Mouse (Mus musculus) ovary, adult 18-20 months (tissue): ENCODE data around the gene Pip4k2a.

Experiments used
- DNase-seq: peaks from one replicate; pipeline ENCODE4 v3.0.0; 2022; ENCODE audit warnings: low spot score, mixed read lengths

Pip4k2a gene

DNA sequence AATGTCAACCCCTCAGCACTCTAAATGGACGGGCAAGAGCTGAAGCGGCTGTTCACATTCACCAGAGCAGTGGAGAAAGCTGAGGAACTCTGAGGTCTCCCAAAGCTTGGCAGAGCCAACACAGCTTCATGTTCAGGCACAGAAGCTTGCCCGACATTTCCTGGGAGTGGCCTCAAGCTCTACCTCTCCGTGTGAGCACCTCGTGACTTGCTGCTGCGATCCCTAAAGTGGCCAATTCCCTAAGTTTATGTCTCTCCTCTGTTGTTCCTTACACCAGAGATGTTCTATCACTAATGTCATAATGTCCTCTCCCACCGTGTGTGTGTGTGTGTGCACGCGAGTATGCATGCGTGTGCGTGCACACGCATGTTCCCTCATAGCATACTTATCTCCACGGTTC, 42.3 kb downstream of the Pip4k2a start:
- DNase-seq = no peak

DNA sequence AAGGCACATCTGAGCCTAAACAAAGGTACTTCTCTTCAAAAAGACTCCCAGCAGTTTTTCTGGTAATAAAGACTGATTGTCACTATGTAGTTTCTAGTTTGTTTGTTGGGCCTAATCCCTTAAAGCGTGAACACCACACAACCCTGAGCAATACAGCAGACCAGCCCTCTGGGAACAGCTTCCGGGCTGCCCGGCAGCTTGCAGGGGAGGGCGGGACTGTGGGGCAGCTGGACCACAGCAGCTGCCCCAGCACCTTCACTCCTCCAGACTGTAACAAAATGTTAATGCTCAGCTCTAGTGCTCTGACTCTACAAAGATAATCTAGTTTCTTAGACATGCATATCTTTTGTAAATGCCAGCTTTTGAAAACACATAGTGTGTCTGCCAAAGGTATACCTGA, 42.9 kb downstream of the Pip4k2a start:
- DNase-seq = no peak

DNA sequence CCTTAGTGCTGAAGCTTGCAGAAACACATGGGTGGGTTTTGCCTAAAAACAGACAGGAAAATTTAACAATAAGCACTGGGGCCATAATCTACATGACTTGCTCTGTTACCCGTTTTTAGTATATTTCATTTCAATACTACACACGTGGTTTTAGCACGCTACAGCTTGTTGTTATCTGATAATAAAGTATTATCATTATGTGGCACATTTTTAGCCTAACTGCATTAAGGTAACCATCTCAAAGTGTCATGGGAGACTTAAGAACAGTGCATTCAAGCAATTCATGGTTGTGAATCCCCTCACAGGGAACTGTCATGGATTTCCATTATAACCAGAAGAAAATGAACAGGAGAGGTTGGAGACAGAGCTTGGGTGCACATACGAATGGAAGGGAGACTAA, 43.5 kb downstream of the Pip4k2a start:
- no peak for DNase-seq

DNA sequence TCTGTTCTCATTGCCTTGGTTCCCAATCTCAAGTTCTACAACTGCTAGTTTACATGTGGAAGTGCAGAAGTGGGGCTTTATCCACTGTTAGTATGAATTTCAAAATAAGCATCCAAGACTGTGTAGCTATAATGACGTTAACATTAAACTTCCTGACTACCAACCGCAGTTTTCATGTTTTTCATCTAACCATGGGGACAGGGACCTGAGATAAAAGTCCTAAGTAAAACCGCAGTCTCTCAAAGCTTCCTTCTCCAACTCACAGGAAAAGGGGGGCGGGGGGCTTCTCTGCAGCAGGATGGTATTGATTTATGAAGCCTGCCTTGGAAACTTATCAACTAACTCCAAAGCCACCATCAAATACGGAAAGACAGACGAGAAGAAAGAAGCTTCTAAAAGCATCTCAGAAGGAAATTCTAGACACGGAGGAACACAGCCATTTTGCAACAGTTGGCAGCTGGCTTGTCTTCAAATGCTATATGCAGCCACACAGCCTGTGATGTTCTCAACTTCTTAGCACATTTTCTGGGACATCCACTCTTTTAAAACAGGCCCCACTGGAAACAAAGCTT, 45.7 kb downstream of the Pip4k2a start:
- no peak for DNase-seq

DNA sequence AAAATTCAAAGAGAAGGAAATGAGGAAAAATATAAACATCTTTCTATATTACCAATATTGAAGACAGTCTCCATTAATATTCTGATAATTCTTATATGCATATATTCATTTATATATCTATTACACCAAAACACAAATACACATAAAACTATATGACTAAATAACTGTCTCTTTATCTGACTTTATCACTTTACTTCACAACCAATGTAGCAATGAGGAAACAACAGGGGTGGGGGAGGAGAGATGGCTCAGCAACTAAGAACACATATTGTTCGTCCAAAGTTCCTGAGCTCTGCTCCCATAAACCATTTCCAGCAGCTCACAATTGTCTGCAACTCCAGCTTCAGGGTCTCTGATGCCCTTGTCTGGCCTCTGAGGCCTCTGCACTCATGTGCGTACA, 47.2 kb downstream of the Pip4k2a start:
- no peak for DNase-seq

DNA sequence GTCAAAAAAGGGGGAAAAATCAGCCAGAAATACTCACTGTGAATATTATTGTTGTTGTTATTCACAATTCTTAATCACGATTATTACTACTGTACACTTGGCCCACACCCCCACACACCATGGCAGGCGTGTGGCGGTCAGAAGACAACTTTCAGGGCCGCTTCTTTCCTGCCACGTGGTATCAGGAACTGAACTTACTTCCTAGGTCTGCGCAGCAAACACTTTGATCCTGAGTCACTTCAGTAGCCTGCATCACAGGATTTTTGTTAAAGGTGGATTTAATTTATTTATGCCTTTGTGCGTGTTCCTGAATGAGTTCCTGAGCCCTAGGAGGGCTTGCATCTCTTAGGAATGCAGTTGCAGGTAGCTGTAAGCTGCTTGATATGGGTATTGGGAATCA, 49.2 kb downstream of the Pip4k2a start:
- DNase-seq = no peak

DNA sequence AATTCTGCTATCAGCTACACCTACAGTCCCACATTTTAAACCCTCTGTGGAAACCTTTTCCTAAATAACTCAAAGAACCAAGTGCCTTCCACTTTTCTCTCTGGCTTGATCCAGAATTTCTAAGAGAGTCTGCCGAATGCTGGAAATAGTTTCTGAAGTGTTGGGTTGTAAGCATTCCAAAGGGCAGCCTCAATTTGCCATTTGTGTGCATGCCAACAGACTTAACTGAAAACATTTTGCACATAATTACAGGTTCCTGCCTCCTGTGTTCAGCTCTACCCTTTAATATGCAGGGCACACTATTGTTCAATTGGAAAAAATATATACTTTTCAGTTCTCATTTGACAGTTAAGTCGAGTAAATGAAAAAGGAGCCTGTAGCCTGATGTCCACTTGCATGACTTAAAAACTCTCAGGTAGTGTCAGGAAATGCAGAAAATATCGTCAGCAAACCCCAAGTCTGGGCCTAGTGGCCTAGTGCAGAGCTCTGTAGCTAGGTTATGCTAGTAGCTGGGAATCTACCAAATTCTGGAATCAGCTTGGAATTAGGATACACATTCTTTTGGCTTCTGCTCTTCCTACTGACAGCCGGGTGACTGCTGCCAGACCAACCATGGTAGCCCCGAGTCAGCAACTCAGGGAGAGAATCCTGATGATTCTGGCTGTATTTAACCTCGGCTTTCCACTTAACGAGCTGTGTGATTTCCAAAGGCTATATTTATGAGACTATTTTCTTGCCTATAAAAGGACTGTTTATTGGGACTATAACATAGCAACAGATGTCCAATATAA, 50.1 kb downstream of the Pip4k2a start:
- DNase-seq = no peak

DNA sequence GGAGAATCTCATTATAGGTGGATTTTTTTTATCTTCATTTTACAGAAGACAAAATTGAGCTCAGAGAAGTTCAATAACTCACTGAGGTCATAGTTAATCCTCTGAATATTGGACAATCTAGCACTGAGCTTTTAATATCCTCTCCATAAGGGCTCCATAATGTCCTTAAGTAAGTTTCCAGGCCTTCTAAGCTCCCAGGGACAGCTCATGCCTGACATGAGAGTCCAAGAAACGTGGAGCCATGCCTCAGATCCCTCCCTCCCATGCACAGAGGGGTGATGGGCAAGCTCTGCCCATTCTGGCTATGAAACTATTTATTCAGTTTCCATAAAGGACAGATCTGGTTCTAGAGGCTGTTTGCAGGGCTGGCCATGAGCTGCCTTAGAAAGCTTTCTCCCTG, 52.5 kb downstream of the Pip4k2a start:
- DNase-seq = no peak

DNA sequence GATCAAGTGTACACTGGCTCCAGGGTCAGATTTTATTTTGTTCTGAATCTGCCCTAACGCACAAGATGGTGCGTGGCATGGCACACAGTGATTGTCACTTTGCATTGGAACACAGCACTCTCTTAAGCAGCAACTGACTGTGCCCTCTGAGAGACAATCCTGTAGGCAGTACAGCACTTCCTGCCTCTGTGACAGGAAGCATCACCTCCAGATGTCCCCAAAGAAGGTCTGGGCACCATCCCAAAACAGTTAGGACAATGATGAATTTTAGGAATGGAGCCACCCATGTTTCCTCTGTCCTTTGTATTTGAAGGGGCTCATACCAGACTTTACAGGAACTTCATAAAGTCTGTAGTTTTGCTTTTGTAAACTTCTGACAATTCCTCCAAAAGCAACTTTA, 54.0 kb downstream of the Pip4k2a start:
- DNase-seq = no peak

DNA sequence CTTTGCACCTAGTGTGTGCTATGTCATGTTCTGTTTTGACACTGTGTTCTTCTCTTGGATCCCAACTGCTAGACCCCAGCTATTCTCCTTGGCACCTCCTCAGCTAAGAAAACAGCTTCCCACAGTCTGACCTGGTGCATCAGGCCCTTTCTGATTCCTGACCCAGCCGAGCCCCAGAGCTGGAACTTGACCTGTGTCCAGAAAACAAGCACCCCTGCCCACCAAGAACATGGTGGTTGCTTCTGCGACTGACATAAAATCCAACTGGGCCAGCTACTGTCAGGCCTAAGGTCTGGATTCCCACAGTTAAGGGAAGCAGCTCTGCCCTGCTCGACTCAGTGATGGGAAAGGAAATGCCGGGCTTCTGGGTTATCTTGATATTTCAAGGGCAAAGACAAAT, 54.6 kb downstream of the Pip4k2a start:
- DNase-seq = no peak

DNA sequence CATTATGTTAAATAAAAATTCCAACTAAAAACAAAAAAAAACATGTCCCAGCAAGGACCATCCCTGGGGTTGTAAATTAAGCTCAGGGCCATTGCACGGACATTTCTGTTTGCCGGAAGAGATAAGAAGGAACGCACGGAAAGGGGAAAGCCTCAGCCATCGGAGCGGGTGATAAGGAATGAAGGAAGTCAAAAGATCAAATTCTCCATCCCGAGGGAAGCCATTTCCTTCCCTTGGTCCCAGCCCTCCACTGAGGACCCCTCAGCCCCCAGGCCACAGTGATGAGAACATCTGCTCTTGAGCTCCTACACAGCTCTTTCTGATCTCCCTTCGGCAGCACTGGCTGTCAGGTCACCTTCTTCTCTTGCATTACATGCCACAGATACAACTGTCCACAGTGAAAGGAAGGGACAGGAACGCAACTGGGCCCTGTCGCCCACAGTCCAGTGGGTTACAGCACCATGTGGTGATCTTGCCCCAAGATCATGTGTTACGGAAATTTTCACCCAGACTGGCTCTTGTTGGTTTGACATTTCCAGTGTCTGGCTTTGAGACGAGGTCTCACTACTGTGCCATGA, 57.1 kb downstream of the Pip4k2a start:
- DNase-seq = no peak

DNA sequence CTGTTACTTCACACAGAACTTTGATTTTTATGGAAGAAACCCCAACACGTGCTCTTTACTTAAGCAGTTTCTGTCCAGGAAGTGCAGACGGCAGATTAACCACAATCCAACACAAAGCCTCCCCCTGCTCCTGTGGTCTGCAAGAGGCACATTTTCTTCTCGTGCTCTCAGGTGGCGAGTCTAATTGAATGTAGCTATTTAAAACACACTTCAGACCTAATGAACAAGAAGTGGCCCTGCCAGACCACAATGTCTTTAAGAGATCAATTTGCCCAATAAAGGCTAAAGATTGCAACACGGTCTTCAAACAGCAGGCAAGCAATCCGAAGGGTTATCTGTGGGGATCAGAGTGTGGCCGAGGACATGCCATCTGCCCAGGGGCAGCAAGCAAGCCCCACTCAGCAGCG, 59.0 kb downstream of the Pip4k2a start:
- DNase-seq = no peak

DNA sequence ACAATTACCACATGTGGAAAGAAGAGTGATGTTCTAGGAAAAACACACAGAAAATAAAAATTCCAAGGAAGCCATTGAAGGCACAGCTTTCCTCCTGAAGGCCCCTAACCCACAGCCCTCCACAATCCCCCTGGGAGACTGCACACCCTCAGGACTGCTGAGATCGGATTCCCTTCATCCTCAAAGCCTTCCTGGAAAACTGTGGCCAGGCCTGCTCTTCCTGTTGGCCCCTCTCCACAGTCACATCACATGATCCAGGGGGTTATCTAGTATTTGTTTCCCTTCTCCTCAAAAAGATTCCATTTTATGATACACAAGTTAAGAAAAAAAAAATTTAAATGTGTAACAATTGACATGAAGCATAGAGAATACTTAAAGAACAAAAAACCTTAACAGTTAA, 59.7 kb downstream of the Pip4k2a start:
- DNase-seq = no peak

DNA sequence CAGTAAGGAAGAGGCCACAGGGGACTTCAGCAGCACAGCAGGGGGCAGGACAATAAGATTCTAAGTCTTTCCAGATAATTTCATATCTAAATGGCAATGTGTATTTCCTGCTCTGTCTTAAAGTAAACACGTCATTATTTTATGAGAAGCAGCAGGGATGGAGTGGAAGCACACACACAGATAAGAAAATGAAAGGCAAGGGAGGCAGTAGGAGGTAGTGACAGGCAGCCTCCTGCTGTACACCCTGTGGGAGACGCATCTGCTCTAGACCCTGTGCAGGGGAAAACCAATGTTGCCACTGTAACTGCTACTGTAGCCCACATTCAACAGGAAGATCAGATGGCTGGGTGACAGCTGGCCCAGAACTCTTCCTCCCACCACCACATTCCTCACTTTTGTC, 60.3 kb downstream of the Pip4k2a start:
- no peak for DNase-seq

DNA sequence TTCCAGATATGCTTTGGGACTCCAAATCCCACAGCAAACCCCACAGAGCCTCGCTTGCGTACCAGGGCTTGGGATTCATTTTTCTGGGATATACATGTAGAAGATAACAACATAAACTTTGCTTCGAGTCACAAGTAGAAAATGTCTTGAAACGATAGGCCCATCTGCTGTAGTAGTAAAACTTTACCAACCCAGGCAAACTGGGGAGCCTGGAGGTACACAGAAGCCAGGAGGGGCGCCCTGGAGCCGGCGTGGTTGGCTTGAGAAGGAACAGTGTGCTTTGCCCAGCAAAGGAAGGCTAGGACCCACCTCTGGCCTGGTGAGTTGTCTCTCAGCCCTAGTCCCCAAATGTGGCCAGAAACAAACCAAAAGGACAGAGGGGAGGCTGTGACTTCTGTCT, 61.5 kb downstream of the Pip4k2a start:
- DNase-seq = no peak

DNA sequence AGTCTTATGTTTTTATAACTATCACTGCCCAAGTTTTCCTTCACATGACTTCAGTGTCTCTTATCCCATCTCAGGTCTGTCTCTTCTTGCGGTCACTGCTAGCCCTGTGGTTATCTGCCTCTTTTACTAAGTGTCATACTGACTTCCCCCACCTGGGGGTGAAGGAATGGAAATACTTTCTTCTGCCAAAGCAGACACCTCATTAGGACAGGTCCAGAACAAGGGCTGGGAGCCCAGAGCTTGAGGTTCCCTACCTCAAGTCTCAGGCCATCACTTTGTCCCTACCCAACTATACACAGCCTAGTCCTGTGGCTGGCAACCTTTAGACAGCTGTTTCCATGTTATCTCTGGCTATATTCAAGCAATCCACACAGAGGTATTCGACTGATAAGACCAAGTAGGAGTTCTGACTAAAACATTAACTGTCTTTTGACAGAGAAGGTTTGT, 62.3 kb downstream of the Pip4k2a start:
- DNase-seq = no peak

DNA sequence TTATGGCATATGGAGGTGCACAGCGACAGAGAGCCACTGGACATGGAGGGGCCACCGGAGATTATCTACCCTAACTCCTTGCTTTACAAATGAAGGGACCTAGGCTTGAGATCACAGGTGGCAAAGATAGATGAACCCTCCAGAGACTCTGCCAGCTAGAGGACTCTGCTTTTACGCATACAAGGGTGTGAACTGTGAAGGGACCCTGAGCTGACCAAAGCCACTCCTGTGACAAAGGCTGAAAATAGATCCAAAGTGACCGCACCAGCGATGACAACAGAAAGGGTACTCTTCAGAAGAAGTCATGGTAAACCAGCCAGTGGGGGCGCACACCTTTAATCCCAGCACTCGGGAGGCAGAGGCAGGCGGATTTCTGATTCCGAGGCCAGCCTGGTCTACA, 63.8 kb downstream of the Pip4k2a start:
- no peak for DNase-seq

DNA sequence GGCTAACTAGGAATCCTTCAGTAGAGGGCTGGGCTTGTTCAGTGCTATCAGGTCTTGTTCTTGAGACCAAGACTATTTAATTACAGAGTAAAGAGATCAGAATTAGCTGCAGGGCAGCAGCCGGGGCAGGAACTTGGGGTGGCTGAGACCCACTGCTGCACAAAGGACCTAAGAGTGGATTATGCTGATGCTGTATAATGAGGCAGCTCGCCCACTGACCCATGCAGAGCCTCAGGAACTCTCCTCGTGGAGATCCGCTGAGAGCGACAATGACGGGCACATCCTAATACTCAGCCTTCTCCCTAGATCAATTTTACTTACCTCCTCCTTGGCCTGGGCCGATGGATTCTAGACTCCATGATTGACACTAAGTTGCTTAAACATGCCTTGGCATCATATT, 64.5 kb downstream of the Pip4k2a start:
- DNase-seq = no peak

DNA sequence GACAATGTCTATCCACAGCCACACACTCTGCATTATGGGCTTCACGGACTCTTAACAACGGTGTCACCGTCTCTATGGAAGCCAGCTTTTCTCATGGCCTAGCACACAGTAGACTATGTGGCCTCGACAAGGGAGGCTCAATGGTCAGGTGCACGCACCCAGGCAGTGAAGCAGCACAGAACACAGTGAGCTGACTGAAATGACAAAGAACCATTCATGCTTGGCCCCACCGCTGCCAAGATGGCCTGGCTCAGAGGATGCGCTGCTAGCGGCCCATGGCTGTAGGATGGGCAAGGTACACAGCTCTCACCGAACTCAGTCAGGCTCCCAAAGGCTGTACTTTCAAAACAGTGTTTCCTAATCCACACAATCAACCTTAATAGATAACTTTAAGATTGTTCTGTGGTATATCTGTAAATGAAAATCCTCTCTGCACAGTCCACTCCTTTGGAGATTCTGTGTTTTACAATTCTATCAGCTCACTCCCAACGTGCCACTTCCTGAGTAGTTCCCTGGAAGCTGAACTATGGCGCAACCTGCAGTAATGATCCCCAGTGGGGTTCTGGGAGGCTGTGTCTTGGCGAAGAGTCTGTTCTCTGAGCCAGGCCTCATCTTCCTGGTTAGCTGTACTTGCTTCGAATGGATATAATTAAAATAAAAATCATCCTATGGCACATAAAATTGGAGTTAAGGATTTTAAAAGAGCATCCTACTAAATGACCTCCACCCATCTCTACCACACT, 67.4 kb downstream of the Pip4k2a start:
- DNase-seq = no peak

DNA sequence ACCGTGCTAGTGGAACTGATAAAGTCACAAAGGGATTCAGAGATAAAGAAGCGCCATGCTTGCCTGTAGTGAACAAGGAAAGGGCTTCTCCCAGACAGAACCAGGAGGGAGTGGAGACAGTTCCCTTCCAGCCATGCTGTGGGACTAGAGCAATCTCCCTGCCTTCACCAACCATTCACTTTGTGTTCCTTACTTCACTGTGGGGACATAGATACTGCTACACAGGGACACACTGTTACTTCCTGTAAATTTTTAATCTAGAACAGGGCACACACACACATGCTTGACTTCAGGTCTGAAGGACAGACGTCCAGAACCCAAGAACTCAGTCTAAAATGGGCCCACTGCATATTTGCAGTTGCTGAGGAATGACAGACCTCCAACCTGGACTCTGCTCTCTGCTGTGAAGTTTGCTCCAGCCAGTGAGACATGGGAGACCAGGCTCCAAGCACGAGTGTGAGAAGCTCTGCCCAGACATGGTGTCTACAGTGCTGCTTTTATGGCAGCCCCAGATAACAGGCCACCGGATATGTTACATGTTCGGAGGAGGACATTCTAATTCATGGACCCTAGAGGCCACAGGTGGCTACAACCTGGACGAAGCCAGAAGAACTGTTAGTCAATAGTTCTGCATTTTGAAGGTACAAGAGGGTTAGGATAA, 69.2 kb downstream of the Pip4k2a start:
- DNase-seq = no peak

DNA sequence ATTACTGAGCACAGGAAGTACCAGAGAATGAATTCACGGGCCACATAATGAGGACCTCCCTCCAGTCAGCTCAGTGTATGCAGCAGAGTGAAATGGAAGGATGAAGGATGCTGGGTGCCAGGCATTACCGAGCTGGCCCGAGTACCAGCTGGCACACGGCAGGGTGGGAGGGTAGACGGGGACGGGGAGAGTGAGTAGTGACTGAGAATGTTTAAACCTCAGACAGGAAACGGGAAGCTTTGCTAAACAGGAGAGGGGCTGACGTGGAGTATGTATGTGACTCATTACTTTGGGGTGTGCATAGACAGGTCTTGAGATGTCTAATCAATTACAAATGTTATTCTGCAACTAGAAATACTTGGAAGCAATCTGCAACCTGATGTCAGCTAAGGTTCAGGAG, 69.7 kb downstream of the Pip4k2a start:
- DNase-seq = no peak

DNA sequence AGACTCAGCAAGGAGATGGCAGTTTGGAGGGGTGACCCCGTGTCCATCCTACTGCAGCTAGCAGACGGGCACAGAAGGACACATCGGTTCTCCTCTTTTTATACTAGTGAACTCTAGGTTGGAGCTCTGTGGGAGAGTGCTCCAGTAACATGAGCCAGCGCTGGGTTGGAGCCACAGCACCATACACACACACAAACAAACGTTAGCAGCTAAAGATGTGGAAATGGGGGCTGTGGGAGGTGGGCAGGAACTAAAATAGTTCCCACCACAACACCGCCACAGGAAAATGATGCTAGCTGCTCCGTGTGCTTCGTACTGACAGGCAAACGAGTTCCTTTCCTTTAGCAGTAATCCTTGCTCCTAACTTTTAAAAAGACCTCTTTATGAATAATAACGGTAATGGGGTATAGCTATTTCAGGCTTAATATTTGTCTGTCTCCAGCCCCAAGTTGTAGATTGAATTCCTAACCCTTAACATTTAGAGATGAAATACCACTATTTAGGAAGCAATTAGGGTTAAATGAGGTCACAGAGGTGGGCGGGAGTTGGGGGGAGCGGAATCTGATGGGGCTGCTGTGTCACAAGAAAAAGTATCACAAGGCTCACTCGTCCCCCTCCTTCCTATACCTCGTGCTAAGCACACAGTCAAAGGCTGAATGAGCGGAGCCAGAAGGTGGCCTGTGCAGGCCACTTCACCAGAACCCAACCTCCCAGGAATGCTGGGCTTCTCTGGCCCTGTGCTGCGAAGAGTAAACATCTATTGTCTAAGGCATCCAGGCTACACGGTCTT, 73.9 kb downstream of the Pip4k2a start:
- DNase-seq = no peak
